Mouse (Mus musculus) liver, postnatal 0 days (tissue): ENCODE results near the gene Lats2.

Experiments
- CTCF ChIP-seq: sonication (generic); IDR thresholded peaks from 2 replicates; pipeline ENCODE4 v1.5.1; 2016; ENCODE audit warnings: antibody characterized with exemption, low read depth
- EP300 ChIP-seq: IDR thresholded peaks from 2 replicates; pipeline ENCODE4 v1.6.1; 2016; ENCODE audit warnings: antibody characterized with exemption, low read depth, mild to moderate bottlenecking

DNA sequence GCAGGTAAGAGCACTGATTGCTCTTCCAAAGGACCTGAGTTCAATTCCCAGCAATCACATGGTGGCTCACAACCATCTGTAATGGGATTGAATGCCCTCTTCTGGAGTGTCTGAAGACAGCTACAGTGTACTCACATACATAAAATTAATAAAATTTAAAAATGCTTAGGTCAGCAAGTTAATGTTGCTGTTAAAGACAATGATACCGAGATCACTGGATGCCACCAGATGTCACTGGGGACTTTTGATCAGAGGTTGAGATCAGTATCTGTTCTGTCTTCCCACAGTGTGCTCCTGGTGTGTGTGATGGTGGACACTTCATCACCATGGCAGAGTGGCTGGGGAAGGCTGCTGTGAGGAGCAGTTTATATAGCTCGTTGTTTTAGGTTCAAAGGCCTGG lies 31.1 kb upstream of the Lats2 start:
- TF ChIP-seq EP300 = no peak
- no peak for TF ChIP-seq CTCF
